Mouse (Mus musculus) adipocyte (in vitro differentiated cells): ENCODE measurements at regions not wholly inside any gene's neighbourhood (a gene's known extent, or its start where the extent isn't known, plus 50 kb on each side); places are given as distances from the start of the nearest gene placed in this dataset.

Experiments used
- DNase-seq: peaks from one replicate; pipeline ENCODE4 v3.0.0-alpha.2; 2016; ENCODE audit warnings: low spot score

DNA sequence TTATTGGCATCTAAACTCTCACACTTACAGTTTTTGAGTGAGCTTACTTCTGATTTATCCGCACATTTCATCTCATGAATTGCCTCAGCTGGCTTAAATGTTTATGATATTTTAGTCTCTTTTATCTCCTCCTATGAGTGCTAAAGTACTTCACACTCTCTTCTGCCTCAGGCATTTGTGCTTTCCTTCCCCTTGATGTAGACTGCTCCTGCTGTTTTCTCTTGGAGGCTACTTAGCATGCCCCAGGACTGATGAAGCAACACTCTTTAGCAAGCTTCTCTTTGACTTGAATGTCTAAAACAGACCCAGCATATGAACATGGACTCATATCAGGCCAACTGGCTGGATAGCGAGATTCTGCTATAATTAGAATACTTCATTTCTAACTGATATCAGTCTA, 882.8 kb downstream of the Tecrl start:
- DNase-seq = no peak

DNA sequence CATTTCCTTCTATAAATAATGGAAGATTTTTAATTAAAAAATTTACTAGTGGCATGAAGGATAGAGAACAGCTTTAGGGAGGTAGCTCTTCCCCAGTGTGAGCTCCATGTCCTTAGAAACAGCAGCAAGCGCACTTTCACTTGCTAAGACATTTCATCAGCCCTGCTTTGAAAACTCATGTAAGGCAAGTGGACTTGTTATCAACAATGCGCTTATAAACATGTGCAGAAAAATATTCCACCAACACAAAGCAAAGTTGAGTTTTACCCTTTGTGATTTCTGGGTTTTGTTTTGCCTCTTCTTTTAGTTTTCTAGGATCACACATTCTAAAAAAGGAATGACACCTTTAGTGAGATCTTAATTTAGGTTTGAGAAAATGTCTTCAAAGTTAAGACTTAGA, 890.7 kb downstream of the Tecrl start:
- DNase-seq = no peak

DNA sequence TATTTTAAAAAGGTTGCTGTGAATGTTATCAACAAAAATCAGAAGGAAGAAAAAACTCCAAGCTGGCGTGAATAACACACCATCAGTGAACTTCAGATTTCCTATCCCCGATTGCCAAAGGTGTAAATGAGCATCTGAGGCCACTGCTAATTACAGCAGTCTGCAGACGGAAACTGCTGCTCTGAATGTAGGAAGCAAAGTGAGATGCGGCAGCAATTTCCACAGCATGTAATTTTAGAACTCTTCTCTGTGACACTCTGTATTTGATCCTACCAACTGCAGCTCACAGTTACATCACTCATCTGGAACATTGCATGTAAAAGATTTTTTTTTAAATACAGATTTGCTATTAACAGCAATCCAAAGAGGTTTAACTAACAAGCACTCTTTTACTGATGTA, 913.7 kb downstream of the Tecrl start:
- no peak for DNase-seq

DNA sequence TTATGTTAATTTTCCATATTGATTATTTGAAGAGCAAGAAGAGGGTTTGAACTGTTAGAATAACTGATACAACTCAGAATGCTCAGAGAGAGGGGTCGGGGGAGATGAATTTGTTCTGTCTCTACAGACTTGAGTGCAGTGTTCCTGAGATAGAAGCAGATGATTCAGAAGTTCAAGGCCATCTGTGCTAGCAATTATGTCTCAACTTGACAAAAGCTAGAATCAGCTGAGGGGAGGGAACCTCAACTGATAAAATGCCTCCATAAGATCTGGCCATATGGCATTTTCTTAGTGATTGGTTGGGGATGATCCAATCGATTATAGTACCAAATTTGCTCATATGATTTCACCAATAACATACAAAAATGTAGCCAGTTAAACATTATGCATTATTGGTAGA, 914.9 kb downstream of the Tecrl start:
- DNase-seq = no peak

DNA sequence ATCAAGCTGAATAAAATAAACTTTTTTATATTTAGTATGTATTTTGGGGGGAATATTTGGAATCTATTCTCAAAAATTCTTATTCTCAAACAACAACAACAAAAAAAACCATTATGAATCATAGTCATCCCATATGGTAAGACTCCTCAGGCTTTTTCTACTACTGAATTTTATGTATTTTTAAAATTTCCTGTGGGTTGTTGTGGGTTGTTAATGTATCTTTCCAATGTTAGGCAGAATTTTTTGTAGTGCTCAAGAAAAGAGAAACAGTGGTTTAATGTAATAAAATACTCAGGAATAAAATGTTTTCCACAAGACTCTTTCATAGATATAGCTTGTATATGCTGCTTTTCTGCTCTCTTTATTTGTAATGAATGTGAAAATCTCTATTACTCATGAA, 934.6 kb downstream of the Tecrl start:
- DNase-seq = no peak

DNA sequence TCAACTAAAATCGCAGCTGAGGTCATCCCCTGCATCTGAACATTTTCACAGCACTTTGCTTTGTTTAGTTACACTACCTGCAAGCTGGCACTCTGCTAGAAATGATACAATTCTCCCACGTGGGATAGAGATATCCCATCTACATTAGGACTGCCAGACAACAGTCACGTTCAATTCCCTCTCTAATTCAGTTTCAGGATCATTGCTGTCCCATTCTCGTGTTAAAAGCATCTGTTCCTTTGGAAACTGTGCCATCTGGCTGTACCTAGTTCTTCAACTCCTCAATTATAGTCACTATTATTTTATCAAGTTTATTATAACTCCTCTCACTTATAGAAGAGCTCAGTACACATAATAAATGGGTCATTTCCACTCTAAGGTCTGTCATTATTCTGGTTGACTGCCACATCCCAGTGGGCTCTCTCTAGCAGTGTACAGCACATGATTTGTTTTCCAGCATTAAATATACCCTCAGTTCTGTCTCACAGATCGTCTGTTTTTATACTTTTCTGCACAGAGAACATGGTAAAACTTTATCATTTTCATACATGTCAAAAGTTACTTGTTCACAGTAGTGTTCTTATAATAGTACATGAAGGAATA, 958.3 kb downstream of the Tecrl start:
- DNase-seq = no peak

DNA sequence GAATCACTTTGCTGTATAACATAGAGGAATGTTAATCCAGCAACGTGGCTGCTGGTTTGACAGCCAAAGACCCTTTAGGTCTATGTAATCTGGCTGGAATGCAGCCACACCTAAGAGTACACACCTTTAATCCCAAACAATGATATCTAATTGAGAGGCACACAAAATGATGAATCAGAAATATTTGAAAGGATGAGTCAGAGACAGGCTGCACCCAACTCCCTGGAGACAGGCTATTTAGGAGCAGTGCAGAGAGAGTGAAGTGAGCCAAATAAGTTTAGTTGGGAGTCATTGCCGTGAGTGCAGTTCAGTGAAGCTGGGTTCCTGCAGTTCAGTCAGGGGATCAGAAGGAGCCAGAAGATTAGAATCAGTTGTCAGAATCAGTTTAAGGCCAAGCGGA, 993.4 kb downstream of the Tecrl start:
- no peak for DNase-seq

DNA sequence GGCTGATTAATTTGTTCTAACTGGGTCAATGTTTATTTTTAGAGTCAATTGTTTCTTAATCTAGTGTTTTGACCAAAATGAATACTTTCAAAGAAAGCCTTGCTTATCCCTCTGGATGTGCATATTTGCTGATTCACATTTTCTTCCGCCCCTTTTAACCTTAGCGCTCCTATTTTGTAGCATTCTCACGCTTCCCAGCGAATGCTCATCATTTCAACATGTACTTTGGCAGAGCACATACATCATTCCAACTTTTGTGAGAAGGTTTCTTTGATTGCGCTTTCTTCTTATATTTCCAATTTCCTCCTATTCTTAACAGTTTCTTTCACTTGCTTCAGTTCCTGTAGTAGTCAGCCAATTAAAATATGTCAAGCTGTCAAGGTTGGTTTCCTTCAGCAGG, 998.7 kb downstream of the Tecrl start:
- no peak for DNase-seq

DNA sequence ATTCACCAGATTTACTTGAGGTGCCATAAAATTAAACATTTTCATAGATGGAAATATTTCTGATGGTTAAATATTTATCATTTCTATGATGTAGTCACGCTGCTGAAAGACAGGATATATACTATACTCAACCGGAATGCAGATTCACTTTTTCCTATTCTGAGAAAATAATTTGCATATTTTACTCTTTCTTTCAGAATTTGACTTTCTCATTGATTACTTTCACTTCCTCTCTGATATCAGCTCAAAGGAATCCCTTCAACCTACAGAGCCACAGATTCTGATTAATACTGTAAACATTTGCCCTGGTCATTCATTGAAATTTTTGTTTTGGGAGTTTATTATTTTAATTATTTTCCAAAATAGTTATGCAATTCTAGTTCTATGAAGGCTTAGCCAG, 1003.9 kb downstream of the Tecrl start:
- no peak for DNase-seq

DNA sequence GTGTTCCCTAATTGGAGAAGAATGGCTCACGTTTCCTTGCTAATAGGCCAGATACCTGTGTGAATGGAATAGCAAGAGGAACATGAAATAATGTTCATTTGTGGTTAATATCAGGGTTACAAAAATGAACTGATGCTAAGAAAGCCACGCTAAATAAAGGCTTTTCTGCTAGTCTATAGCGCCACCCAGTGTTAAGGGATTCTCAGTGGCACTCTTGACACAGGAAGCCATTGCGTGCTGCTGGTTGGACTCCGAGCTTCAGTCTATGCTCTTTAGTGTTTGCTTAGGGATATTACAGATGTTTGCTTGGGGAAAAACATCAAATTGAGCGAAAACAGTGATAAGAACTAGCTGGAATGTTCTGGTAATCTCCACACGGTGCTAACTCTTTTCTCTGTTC, 1008.3 kb downstream of the Tecrl start:
- DNase-seq = peak; percentile 87

DNA sequence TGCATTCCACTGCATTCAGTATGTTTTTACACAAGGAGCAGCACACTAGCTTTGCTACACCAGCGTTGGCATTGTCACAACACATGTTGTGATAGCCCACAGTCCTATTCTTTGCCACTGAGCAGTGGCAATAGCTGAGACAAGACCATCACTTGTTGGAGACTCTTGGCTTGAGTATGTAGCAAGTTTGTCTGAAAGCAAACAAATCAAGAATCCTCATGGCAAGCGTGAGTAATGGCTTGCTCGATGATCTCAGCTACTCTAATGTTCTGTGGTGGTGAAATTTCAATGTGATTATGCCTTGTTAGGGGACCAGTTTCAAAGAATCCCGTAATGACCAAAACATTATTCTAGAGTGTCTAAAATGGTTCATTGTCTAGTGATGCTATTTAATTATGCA, 1030.6 kb downstream of the Tecrl start:
- no peak for DNase-seq

DNA sequence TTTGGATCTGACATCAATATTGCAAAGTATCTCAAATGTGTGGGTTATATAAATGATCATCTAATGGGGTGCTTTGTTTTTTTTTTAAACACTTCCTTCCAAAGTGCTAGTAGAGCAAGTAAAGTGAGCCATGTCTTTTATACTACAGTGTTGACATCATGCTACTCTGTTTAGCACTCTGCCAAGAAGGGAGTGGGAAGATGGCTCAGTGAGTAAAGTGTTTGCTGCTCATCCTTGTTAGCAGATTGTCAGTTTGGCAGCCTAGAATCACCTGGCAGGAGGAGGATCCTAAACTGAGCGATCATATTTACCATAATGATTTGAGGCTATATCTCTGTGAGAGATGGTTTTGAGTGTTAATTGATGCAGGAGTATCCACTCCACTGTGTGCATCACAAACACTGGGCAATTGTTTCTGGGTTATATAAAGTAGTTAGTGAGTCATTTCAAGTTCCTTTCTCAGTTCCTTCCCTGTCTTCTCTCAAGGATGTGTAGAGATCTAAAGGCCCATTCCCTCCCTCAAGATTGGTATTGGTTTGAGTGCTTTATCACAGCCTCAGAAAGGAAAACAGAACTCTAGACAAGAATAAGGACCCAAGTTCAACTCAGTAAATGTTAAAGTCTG, 1035.2 kb downstream of the Tecrl start:
- no peak for DNase-seq

DNA sequence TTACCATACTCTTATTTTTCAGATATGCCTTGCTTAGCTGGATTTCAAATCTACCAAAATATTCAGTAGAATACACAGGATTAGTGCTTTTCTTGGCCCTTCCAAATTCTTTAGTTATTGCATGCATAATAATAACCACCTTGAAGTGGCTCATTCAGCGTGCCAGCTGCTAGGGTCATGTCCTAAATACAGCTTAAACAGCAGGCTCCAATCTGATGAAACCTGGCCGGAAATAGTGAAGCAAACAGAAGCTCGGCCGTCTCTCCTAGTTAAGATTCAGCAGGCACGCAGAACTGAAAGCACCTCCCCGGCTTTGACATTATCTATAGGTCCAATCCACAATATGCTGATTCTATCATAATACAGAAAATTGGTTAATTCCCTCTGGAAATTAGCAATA, 1042.9 kb downstream of the Tecrl start:
- DNase-seq = no peak

DNA sequence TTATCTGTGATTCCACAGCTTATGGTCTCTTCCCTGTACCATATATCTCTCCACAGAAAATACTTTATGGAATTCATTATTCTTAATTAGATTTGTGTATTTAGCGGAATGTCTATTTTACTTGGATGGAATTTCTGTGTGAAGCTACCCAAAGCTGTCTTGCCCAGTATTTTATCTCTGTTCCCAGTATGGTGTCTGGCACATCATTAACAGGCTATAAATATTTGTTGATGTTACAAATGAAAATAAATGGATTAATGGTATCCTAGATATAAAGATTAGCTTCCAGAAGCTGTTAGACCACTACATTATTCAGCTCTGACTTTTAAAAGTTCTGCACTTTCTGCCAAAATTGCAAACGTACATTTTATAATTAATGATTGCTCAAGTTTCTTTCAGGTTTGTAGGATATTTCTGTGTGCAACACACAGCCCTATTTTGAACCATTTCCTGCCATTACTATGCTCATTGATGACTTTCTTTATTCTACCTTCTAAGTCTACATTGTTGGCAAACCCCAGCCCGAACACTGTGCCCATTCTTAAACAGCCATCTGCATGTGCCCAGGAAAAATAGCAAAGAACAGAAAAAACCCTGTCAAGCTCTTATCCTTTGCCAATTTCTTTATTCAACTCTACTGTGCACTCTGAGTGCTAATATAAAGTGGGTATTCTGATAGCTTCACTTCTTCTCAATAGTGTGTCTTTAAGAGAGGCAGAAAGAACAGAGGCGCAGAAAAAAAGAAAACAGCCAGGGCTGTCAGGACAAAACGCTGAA, 1066.7 kb downstream of the Tecrl start:
- DNase-seq = no peak

DNA sequence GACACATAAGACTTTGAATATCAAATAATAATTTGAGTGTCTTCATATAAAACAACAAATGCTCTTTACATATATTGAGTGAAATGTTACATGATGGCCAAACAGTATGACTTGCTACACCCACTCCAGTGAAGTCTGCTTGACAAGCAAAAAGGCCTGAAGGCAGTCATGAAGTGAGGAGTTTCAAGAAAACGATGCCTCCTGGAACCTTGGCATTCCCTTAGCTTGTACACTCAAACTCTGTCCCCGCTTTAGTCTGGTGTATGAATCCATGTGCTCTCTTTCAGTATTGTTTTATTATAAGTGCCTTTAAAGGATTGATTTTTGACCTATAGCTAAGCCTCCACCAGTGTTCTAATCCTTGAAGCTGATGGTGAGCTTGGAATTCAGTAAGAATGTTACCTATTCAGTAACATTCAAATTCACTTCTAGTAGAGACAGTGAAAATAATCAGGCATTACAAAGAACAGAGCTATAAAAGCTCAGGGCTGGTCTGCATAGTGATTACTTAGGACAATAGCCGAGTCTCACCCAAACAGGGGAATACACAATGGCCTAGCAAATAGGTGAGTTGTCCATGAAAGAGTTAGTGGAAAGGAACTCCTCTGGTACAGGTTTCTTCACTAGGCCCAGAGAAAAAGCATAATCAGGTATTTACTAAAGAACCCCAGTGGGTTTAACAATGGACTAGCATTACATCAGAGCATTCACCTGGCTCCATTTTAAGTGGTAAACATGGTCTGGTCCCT, 1101.5 kb downstream of the Tecrl start:
- no peak for DNase-seq

DNA sequence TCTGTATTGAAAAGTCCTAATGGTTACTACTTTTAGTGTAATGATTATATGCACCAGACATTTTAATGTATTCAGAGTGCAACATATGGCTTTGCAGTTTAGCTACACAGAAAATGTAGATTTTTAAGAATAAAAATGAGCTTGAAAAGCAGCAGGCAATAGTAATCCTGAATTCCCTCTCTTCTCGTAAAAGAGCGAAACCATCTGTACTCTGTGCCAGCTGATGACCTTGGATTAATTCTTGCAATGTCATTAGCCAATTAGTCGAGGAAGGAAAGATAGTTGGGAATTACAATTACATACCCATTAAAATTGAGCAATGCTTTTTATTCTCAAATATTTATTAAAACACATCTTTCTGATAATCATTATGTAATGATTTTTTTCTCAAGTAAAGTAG, 1128.7 kb downstream of the Tecrl start:
- DNase-seq = no peak

DNA sequence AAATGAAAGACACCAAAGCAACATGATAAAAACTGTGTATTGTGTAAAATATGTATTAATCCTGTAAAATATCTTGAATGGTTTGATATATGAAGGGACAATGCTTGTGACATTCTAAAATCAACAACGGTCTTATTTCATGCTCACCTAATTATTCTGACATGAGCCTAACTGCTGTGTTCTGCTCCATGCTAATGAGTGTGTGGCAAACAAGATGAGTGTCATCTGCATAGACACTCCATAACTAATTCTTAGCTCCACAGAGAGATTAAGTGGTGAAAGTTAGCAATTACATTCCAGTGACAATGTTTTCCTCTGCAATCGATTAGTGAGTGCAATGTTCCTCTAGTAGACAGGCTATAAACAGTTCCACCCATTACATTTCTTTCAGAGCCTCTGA, 1131.4 kb downstream of the Tecrl start:
- DNase-seq = no peak

DNA sequence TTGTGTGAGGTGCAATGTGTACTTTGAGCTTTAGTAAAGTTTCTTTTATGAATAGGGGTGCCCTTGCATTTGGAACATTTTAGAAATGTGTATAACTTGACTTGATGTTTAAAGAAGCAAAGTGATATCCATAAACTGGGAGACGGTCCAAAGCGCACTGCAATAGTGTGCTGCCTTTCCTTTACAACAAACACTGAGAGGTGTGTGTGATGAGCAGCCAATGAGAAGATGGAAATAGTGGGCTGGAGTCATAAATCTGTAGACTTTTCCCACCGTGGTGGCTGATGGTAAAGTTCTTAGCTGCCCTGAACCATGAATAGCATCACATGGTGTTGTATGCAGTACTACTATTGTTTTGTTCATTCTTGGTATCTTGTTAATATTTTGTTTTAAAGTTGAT, 1151.4 kb downstream of the Tecrl start:
- DNase-seq = no peak
